Comparison of ENCODE assay signal across 9 mouse cellular contexts in the genomic region with DNA sequence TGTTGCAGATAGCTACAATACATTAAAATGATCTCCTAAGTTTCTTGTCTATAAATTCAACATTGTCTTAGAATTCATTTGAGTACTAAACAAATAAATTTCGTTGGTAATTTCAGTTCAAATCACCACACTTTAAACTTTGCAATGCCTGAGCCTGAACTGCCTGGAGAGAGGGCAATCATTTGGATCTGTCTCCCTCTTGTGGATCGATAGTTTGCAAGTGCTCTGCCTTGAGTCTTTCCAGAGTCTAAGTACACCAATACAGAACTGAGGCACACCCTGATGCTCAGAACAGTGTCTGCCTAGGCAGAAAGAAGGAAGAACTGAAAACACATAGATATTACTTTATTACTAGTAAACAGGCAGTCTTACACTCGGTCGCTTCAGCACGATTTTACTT.
A peak's percentile ranks its signal among the peaks of the same experiment; 100 is the strongest.
DNase-seq lines count a peak whose midpoint lies in the region; ATAC-seq lines count a peak whose summit lies in the region.
"Had no signal": no experiment of that assay in that cellular context is flagged by ENCODE, and none has a peak within 500 bp of the region (broad histone marks: within the 10 kb centered on the region; RNA-seq: fewer than 3 reads in every experiment).

No protein-coding gene starts in this region.

- peak; percentile 17 for DNase-seq in forebrain, embryonic 10.5 days (ENCODE audit: extremely low spot score, low spot score)
- DNase-seq in midbrain, embryonic 14.5 days = peak; percentile 82
- DNase-seq in midbrain, embryonic 10.5 days (ENCODE audit: low spot score) = no peak
- peak; percentile 81 for DNase-seq in embryonic facial prominence, embryonic 14.5 days (ENCODE audit: low spot score)
- peak; percentile 27 to 57 for DNase-seq in left cerebral cortex, postnatal 25 days (ENCODE audit: low spot score in 2 of 2)
- DNase-seq in heart, postnatal 25 days (ENCODE audit: low spot score) = no peak

- ATAC-seq in forebrain, embryonic 12.5 days (ENCODE audit: low FRiP score) = no peak
- no peak for ATAC-seq in midbrain, embryonic 14.5 days (ENCODE audit: low FRiP score, low TSS enrichment)
- 0 out of 2 replicates have a peak, but pooled peaks have one; percentile 78 for ATAC-seq in embryonic facial prominence, embryonic 14.5 days (ENCODE audit: low read depth)
- ATAC-seq in stomach, embryonic 15.5 days (ENCODE audit: insufficient read depth, low FRiP score, low read depth) = peak; percentile 68; the same call in 1 of the 2 replicates

- no peak overlapping the region for H3K4me2 ChIP-seq in forebrain, embryonic 12.5 days
- H3K4me2 ChIP-seq in midbrain, embryonic 14.5 days (ENCODE audit: low read length) = no peak overlapping the region
- H3K4me2 ChIP-seq in embryonic facial prominence, embryonic 14.5 days (ENCODE audit: low read depth, low read length) = no peak overlapping the region
- no peak overlapping the region for H3K4me2 ChIP-seq in stomach, embryonic 15.5 days

- 66% methylated on average over 5 of the region's 5 CpGs for WGBS in forebrain, embryonic 10.5 days
- 59% methylated on average over 5 of the region's 5 CpGs for WGBS in forebrain, embryonic 12.5 days
- 67% methylated on average over 5 of the region's 5 CpGs for WGBS in midbrain, embryonic 14.5 days
- 68% methylated on average over 5 of the region's 5 CpGs for WGBS in midbrain, embryonic 10.5 days
- WGBS in embryonic facial prominence, embryonic 14.5 days = 46% methylated on average over 5 of the region's 5 CpGs
- WGBS in stomach, embryonic 15.5 days = 35% methylated on average over 5 of the region's 5 CpGs

- no peaks in the 10 kb centered on the region for H3K4me1 ChIP-seq in forebrain, embryonic 10.5 days
- H3K4me1 ChIP-seq in forebrain, embryonic 12.5 days = no peaks in the 10 kb centered on the region
- H3K4me1 ChIP-seq in midbrain, embryonic 14.5 days (ENCODE audit: control insufficient read depth, insufficient read depth, low read length) = no peaks in the 10 kb centered on the region
- no peaks in the 10 kb centered on the region for H3K4me1 ChIP-seq in midbrain, embryonic 10.5 days
- H3K4me1 ChIP-seq in embryonic facial prominence, embryonic 14.5 days (ENCODE audit: control insufficient read depth, insufficient read depth, low read length) = 0 out of 2 replicates have a peak, but pooled peaks cover 3% of the 10 kb centered on the region
- no peaks in the 10 kb centered on the region for H3K4me1 ChIP-seq in stomach, embryonic 15.5 days

- no peak overlapping the region for H3K4me3 ChIP-seq in forebrain, embryonic 10.5 days
- H3K4me3 ChIP-seq in forebrain, embryonic 12.5 days (replicated peaks) = no peak overlapping the region
- no peak overlapping the region for H3K4me3 ChIP-seq in midbrain, embryonic 14.5 days (replicated peaks; ENCODE audit: low read depth, low read length)
- H3K4me3 ChIP-seq in midbrain, embryonic 10.5 days = no peak overlapping the region
- no peak overlapping the region for H3K4me3 ChIP-seq in embryonic facial prominence, embryonic 14.5 days (ENCODE audit: low read depth, low read length)
- no peak overlapping the region for H3K4me3 ChIP-seq in stomach, embryonic 15.5 days (replicated peaks)

- H3K36me3 ChIP-seq in forebrain, embryonic 10.5 days (replicated peaks) = no peaks in the 10 kb centered on the region
- no peaks in the 10 kb centered on the region for H3K36me3 ChIP-seq in forebrain, embryonic 12.5 days (replicated peaks)
- 0 out of 2 replicates have a peak, but pooled peaks cover 4% of the 10 kb centered on the region for H3K36me3 ChIP-seq in midbrain, embryonic 14.5 days (ENCODE audit: control insufficient read depth, insufficient read depth, low read length)
- H3K36me3 ChIP-seq in midbrain, embryonic 10.5 days = no peaks in the 10 kb centered on the region
- no peaks in the 10 kb centered on the region for H3K36me3 ChIP-seq in embryonic facial prominence, embryonic 14.5 days (ENCODE audit: control insufficient read depth, insufficient read depth, low read length)
- H3K36me3 ChIP-seq in stomach, embryonic 15.5 days = no peaks in the 10 kb centered on the region
- H3K36me3 ChIP-seq: G1E had no signal

- no peaks in the 10 kb centered on the region for H3K9me3 ChIP-seq in forebrain, embryonic 10.5 days
- H3K9me3 ChIP-seq in forebrain, embryonic 12.5 days = no peaks in the 10 kb centered on the region
- H3K9me3 ChIP-seq in midbrain, embryonic 14.5 days (ENCODE audit: control insufficient read depth, low read length) = no peaks in the 10 kb centered on the region
- no peaks in the 10 kb centered on the region for H3K9me3 ChIP-seq in midbrain, embryonic 10.5 days (replicated peaks)
- no peaks in the 10 kb centered on the region for H3K9me3 ChIP-seq in embryonic facial prominence, embryonic 14.5 days (ENCODE audit: control insufficient read depth, low read length)
- no peaks in the 10 kb centered on the region for H3K9me3 ChIP-seq in stomach, embryonic 15.5 days

- no peak overlapping the region for H3K27ac ChIP-seq in forebrain, embryonic 10.5 days
- no peak overlapping the region for H3K27ac ChIP-seq in forebrain, embryonic 12.5 days
- H3K27ac ChIP-seq in midbrain, embryonic 14.5 days (replicated peaks; ENCODE audit: low read depth, low read length) = no peak overlapping the region
- H3K27ac ChIP-seq in midbrain, embryonic 10.5 days (replicated peaks) = no peak overlapping the region
- H3K27ac ChIP-seq in embryonic facial prominence, embryonic 14.5 days (replicated peaks; ENCODE audit: low read depth, low read length) = no peak overlapping the region
- no peak overlapping the region for H3K27ac ChIP-seq in stomach, embryonic 15.5 days

- intact Hi-C loops in left cerebral cortex, postnatal 25 days (cut with DNase I) = loop anchor here (5.0 to 10.0 kb wide), 2 partner anchors 225 to 948 kb away; no protein-coding TSS in a partner anchor
- intact Hi-C loops in heart, postnatal 25 days (cut with DNase I) = loop anchor here (5.0 kb wide), 1 partner anchor 230 kb away; no protein-coding TSS in a partner anchor

- no peaks in the 10 kb centered on the region for H3K27me3 ChIP-seq in forebrain, embryonic 10.5 days (ENCODE audit: poor library complexity, severe bottlenecking)
- H3K27me3 ChIP-seq in forebrain, embryonic 12.5 days = no peaks in the 10 kb centered on the region
- H3K27me3 ChIP-seq in midbrain, embryonic 14.5 days (ENCODE audit: control insufficient read depth, insufficient read depth, low read length) = no peaks in the 10 kb centered on the region
- H3K27me3 ChIP-seq in midbrain, embryonic 10.5 days (ENCODE audit: low read depth, poor library complexity, severe bottlenecking) = no peaks in the 10 kb centered on the region
- no peaks in the 10 kb centered on the region for H3K27me3 ChIP-seq in embryonic facial prominence, embryonic 14.5 days (replicated peaks; ENCODE audit: control insufficient read depth, insufficient read depth, low read length)
- H3K27me3 ChIP-seq in stomach, embryonic 15.5 days (replicated peaks) = no peaks in the 10 kb centered on the region

- H3K9ac ChIP-seq in forebrain, embryonic 12.5 days = no peak overlapping the region
- H3K9ac ChIP-seq in midbrain, embryonic 14.5 days (replicated peaks; ENCODE audit: low read length) = no peak overlapping the region
- H3K9ac ChIP-seq in embryonic facial prominence, embryonic 14.5 days (ENCODE audit: low read depth, low read length) = no peak overlapping the region
- H3K9ac ChIP-seq in stomach, embryonic 15.5 days = no peak overlapping the region

Comparison
In these comparisons a context has a peak if more than half of its experiments do, and no peak if none do; other contexts are left out.
1. DNase-seq: peak in forebrain, embryonic 10.5 days (single experiment), midbrain, embryonic 14.5 days (single experiment), embryonic facial prominence, embryonic 14.5 days (single experiment) and left cerebral cortex, postnatal 25 days (2 of 2); none in midbrain, embryonic 10.5 days (single experiment) and heart, postnatal 25 days (single experiment).
2. ATAC-seq: peak in embryonic facial prominence, embryonic 14.5 days (single experiment) and stomach, embryonic 15.5 days (single experiment); none in forebrain, embryonic 12.5 days (single experiment) and midbrain, embryonic 14.5 days (single experiment).